Mouse (Mus musculus): ENCODE data around the gene Bcat1.

DNA sequence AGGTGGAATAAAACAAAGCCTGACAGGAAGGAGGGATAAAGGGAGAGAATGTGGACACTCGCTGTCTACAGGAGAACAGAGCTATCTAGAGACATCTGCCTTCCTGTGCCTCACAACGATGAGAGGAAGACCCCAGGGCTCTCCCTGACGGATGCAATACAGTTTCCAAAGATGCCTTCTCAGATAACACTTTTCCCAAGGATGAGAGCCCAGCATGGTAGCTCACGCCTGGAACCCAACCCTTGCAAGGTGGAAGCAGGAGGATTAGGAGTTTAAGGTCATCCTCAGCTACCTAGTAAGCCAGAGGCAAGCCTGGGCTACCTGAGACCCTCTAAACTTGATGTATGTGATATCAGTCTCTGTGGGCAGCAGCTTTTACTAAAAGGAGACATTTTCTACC, 5.7 kb upstream of the Bcat1 start:
- TF ChIP-seq CTCF (IDR thresholded peaks at IDR 0.05; ENCODE audit: borderline replicate concordance, control insufficient read depth, extremely low read depth, insufficient read depth, low read length, poor library complexity) = no peak
- no peak for TF ChIP-seq POLR2A (IDR thresholded peaks at IDR 0.05; ENCODE audit: control insufficient read depth, extremely low read depth, insufficient read depth, low read length, poor library complexity)
